Comparison of ENCODE assay signal across 28 mouse cellular contexts in genomic region chr11:100344269-100344668, GRCm38 (mm10). TPM values are rescaled to one million over a fixed set of nuclear protein-coding genes. Genes with fewer than 3 reads are reported as not detected.
DNase-seq lines count a peak whose midpoint lies in the region; ATAC-seq and TF ChIP-seq lines count a peak whose summit lies in the region.
"Had no signal": no experiment of that assay in that cellular context is flagged by ENCODE, and none has a peak within 500 bp of the region (broad histone marks: within the 10 kb centered on the region; RNA-seq: fewer than 3 reads in every experiment).

No protein-coding gene starts in this region.

- WGBS in liver, adult 2 months = 89% methylated on average over 10 of the region's 10 CpGs
- WGBS in liver, embryonic 11.5 days = 71% methylated on average over 10 of the region's 10 CpGs
- WGBS in small intestine, adult 2 months = 87% methylated on average over 10 of the region's 10 CpGs

- no peaks in the 10 kb centered on the region for H3K79me2 ChIP-seq in liver, adult 2 months (ENCODE audit: control insufficient read depth, insufficient read depth, low read length)

- H3K4me2 ChIP-seq in liver, embryonic 11.5 days = no peak overlapping the region
- H3K4me2 ChIP-seq: embryonic facial prominence, embryonic 15.5 days; heart, embryonic 11.5 days; heart, embryonic 15.5 days; hindbrain, embryonic 14.5 days had no signal

- no peaks in the 10 kb centered on the region for H3K9me3 ChIP-seq in liver, embryonic 11.5 days (ENCODE audit: control insufficient read depth, low read length)
- H3K9me3 ChIP-seq in ES-E14 (ENCODE audit: control insufficient read depth, insufficient read depth, low read depth, low read length) = no peaks in the 10 kb centered on the region
- H3K9me3 ChIP-seq: embryonic facial prominence, embryonic 15.5 days; forebrain, embryonic 10.5 days; heart, embryonic 15.5 days had no signal

- DNase-seq in liver, adult 2 months (ENCODE audit: extremely low read depth, low read depth, low spot score) = no peak
- no peak for DNase-seq in liver, embryonic 11.5 days (ENCODE audit: low spot score)
- DNase-seq in 416B (ENCODE audit: low read depth) (peak; percentile 43), ES-E14 (ENCODE audit: low read depth, low spot score) (no peak)
- DNase-seq in left cerebral cortex, postnatal 25 days (ENCODE audit: low spot score in 2 of 2) = no peak
- DNase-seq in layer of hippocampus, adult 18-20 months (ENCODE audit: low spot score in 2 of 2) = no peak
- DNase-seq: adrenal gland, postnatal 10 days; cerebellum, adult 11 months; cerebellum, adult 8-10 months; cerebellum, postnatal 14 days; embryo, embryonic 11 days; gastrocnemius, adult 2 months; gastrocnemius, postnatal 25 days; heart, adult 2 months; heart, postnatal 14 days had no signal

- H3K27me3 ChIP-seq in liver, adult 2 months (ENCODE audit: control insufficient read depth, insufficient read depth, low read length) = no peaks in the 10 kb centered on the region
- H3K27me3 ChIP-seq in liver, embryonic 11.5 days (replicated peaks; ENCODE audit: control insufficient read depth, insufficient read depth, low read length) = peaks cover 3% of the 10 kb centered on the region; the same call in 1 of the 2 replicates
- H3K27me3 ChIP-seq in small intestine, adult 2 months (ENCODE audit: control insufficient read depth, insufficient read depth, low read length) = no peaks in the 10 kb centered on the region; the same call in 1 of the 2 replicates
- H3K27me3 ChIP-seq: embryonic facial prominence, embryonic 15.5 days had no signal

- ATAC-seq in liver, embryonic 11.5 days (replicated peaks; ENCODE audit: low FRiP score) = no peak
- ATAC-seq: forebrain, embryonic 14.5 days had no signal

- TF ChIP-seq POLR2A in liver, adult 2 months (IDR thresholded peaks at IDR 0.05; ENCODE audit: extremely low read depth, insufficient read depth, low read length) = no peak
- TF ChIP-seq POLR2A in small intestine, adult 2 months (IDR thresholded peaks at IDR 0.05; ENCODE audit: low read depth, low read length) = no peak

- in situ Hi-C loops in ES-E14 (cut with MboI; ENCODE audit: low sequenced_read_pairs in 2 of 2, unreplicated experiment in 2 of 2) = no loop called here

- H3K36me3 ChIP-seq in liver, adult 2 months (ENCODE audit: control insufficient read depth, insufficient read depth, low read length) = no peaks in the 10 kb centered on the region
- H3K36me3 ChIP-seq in liver, embryonic 11.5 days (ENCODE audit: control insufficient read depth, insufficient read depth, low read length) = no peaks in the 10 kb centered on the region
- H3K36me3 ChIP-seq in ES-E14 (ENCODE audit: control insufficient read depth, insufficient read depth, low read length, poor library complexity, severe bottlenecking) = peaks cover 11% of the 10 kb centered on the region; the same call in 1 of the 2 replicates
- H3K36me3 ChIP-seq in small intestine, adult 2 months (ENCODE audit: control insufficient read depth, insufficient read depth, low read length) = no peaks in the 10 kb centered on the region
- H3K36me3 ChIP-seq: embryonic facial prominence, embryonic 15.5 days; heart, embryonic 15.5 days had no signal

- intact Hi-C loops in left cerebral cortex, postnatal 25 days (cut with DNase I) = no loop called here

- TF ChIP-seq CTCF in liver, adult 2 months (IDR thresholded peaks at IDR 0.05; ENCODE audit: low read depth, low read length) = no peak
- TF ChIP-seq CTCF in small intestine, adult 2 months (IDR thresholded peaks at IDR 0.05; ENCODE audit: extremely low read depth, insufficient read length, insufficient replicate concordance, low read depth, low read length) = no peak

- no peak overlapping the region for H3K4me3 ChIP-seq in liver, adult 2 months (ENCODE audit: insufficient read depth, low read depth, low read length)
- H3K4me3 ChIP-seq in liver, embryonic 11.5 days (ENCODE audit: low read depth, low read length) = no peak overlapping the region
- H3K4me3 ChIP-seq in ES-E14 (ENCODE audit: insufficient read depth in 1 of 2, low read depth in 1 of 2, low read length in 2 of 2, poor library complexity in 1 of 2, severe bottlenecking in 1 of 2) = no peak overlapping the region
- H3K4me3 ChIP-seq in small intestine, adult 2 months (ENCODE audit: low read depth, low read length) = no peak overlapping the region
- H3K4me3 ChIP-seq: embryonic facial prominence, embryonic 15.5 days; erythroblast, embryonic 14.5 days; forebrain, embryonic 10.5 days; gastrocnemius, adult 2 months; heart, adult 2 months; heart, embryonic 15.5 days had no signal

- no peak overlapping the region for H3K9ac ChIP-seq in liver, adult 2 months (ENCODE audit: low read depth, low read length)
- H3K9ac ChIP-seq in liver, embryonic 11.5 days (ENCODE audit: low read depth, low read length) = no peak overlapping the region
- H3K9ac ChIP-seq in ES-E14 (ENCODE audit: insufficient read depth, low read depth, low read length, poor library complexity, severe bottlenecking) = no peak overlapping the region
- H3K9ac ChIP-seq: embryonic facial prominence, embryonic 15.5 days; heart, embryonic 15.5 days; hindbrain, embryonic 14.5 days had no signal

- no peaks in the 10 kb centered on the region for H3K4me1 ChIP-seq in liver, adult 2 months (ENCODE audit: control insufficient read depth, insufficient read depth, low read length)
- H3K4me1 ChIP-seq in liver, embryonic 11.5 days (replicated peaks; ENCODE audit: control insufficient read depth, insufficient read depth, low read length) = no peaks in the 10 kb centered on the region
- H3K4me1 ChIP-seq in ES-E14 (ENCODE audit: control insufficient read depth in 2 of 2, insufficient read depth in 2 of 2, low read length in 2 of 2, poor library complexity in 1 of 2) = peaks cover 0 to 12% of the 10 kb centered on the region in 2 experiments; a peak in 1 of 4 replicates
- no peaks in the 10 kb centered on the region for H3K4me1 ChIP-seq in small intestine, adult 2 months (ENCODE audit: control insufficient read depth, insufficient read depth, insufficient read length, low read length)
- H3K4me1 ChIP-seq: heart, embryonic 15.5 days had no signal

- peak overlapping the region; percentile 59; the same call in 1 of the 2 replicates for H3K27ac ChIP-seq in liver, adult 2 months (replicated peaks; ENCODE audit: insufficient read depth, low read depth, low read length)
- no peak overlapping the region for H3K27ac ChIP-seq in liver, embryonic 11.5 days (ENCODE audit: low read depth, low read length)
- no peak overlapping the region for H3K27ac ChIP-seq in ES-E14 (ENCODE audit: insufficient read depth, low read depth, low read length, poor library complexity, severe bottlenecking)
- 0 out of 2 replicates have a peak overlapping the region, but pooled peaks have one; percentile 11 for H3K27ac ChIP-seq in small intestine, adult 2 months (ENCODE audit: insufficient read depth, low read depth, low read length)
- H3K27ac ChIP-seq: embryonic facial prominence, embryonic 15.5 days; forebrain, embryonic 10.5 days; gastrocnemius, adult 2 months; heart, adult 2 months; heart, embryonic 15.5 days; hindbrain, embryonic 14.5 days had no signal

TF ChIP-seq in ES-E14, 5 proteins besides CTCF, POLR2A, EP300 and RAD21:
- TF ChIP-seq HCFC1 (IDR thresholded peaks at IDR 0.05; ENCODE audit: borderline replicate concordance, insufficient read depth, low read length) (no peak), MAFK (IDR thresholded peaks at IDR 0.05; ENCODE audit: insufficient read depth, low read depth, low read length) (peak; percentile 50; the same call in 1 of the 2 replicates), ZC3H11A (IDR thresholded peaks at IDR 0.05; ENCODE audit: borderline replicate concordance, low read depth, low read length) (no peak), ZNF384 (IDR thresholded peaks at IDR 0.05; ENCODE audit: low read depth, low read length) (no peak), CHD2 (IDR thresholded peaks at IDR 0.05; ENCODE audit: low read depth, low read length) (no peak)

RNA-seq across cellular contexts. Expression of gene Gast, which starts 10.1 kb away (rescaled TPM):
- not detected in 2 replicates for total RNA-seq in liver, adult 2 months (2014; rRNA removed)
- not detected in 2 replicates for polyA plus RNA-seq in liver, adult 2 months (2012; rRNA removed)
- not detected in 2 replicates for polyA plus RNA-seq in liver, embryonic 11.5 days (2014; fragmentation: Nextera tagmentation; extraction: Ambion mirVana)
- 1.6 and 2.9 TPM in 2 replicates for total RNA-seq in ES-E14 (2012; rRNA removed)
- 0.38 and 336 TPM in 2 replicates for polyA plus RNA-seq in small intestine, adult 2 months (2012; rRNA removed)
- total RNA-seq in left cerebral cortex, postnatal 25 days (2021) = not detected
- total RNA-seq in layer of hippocampus, adult 18-20 months (2021) = not detected
- total RNA-seq: adrenal gland, postnatal 10 days; adrenal gland, postnatal 4 days; common myeloid progenitor, adult 5-6 weeks; gastrocnemius, adult 2 months; gastrocnemius, postnatal 25 days; heart, adult 2 months; heart, postnatal 14 days; hematopoietic stem cell, adult 5-6 weeks; MEL had no signal
- polyA plus RNA-seq: embryonic facial prominence, embryonic 11.5 days; forebrain, embryonic 10.5 days; heart, adult 2 months; heart, embryonic 11.5 days; heart, embryonic 15.5 days had no signal

RNA-seq across cellular contexts. Expression of gene Hap1, which starts 11.7 kb away (rescaled TPM):
- total RNA-seq in liver, adult 2 months (2014; rRNA removed) = 0.65 and 1.3 TPM in 2 replicates
- polyA plus RNA-seq in liver, adult 2 months (2012; rRNA removed) = 0.40 and 1.2 TPM in 2 replicates
- polyA plus RNA-seq in liver, embryonic 11.5 days (2014; fragmentation: Nextera tagmentation; extraction: Ambion mirVana) = 0.82 and 1.5 TPM in 2 replicates
- total RNA-seq in ES-E14 (2012; rRNA removed) = 21.4 and 34.2 TPM in 2 replicates
- polyA plus RNA-seq in small intestine, adult 2 months (2012; rRNA removed) = 2.7 and 4.6 TPM in 2 replicates
- 100 to 1,000 TPM; 136 to 160 TPM for total RNA-seq in left cerebral cortex, postnatal 25 days (2021)
- 100 to 1,000 TPM; 186 to 208 TPM for total RNA-seq in layer of hippocampus, adult 18-20 months (2021)
- total RNA-seq: common myeloid progenitor, adult 5-6 weeks; hematopoietic stem cell, adult 5-6 weeks had no signal

RNA-seq across cellular contexts. Expression of gene Eif1, which starts 24.6 kb away (rescaled TPM):
- total RNA-seq in liver, adult 2 months (2014; rRNA removed) = 145 and 210 TPM in 2 replicates
- 86.6 and 104 TPM in 2 replicates for polyA plus RNA-seq in liver, adult 2 months (2012; rRNA removed)
- 2,121 and 2,222 TPM in 2 replicates for polyA plus RNA-seq in liver, embryonic 11.5 days (2014; fragmentation: Nextera tagmentation; extraction: Ambion mirVana)
- 322 and 326 TPM in 2 replicates for total RNA-seq in ES-E14 (2012; rRNA removed)
- polyA plus RNA-seq in small intestine, adult 2 months (2012; rRNA removed) = 49.3 and 102 TPM in 2 replicates
- 100 to 1,000 TPM; 820 to 888 TPM for total RNA-seq in left cerebral cortex, postnatal 25 days (2021)
- total RNA-seq in layer of hippocampus, adult 18-20 months (2021) = 100 to 1,000 TPM; 739 to 776 TPM

RNA-seq across cellular contexts. Expression of gene Jup, which starts 53.3 kb away (rescaled TPM):
- total RNA-seq in liver, adult 2 months (2014; rRNA removed) = 18.3 and 27.5 TPM in 2 replicates
- 69.5 and 86.0 TPM in 2 replicates for polyA plus RNA-seq in liver, adult 2 months (2012; rRNA removed)
- polyA plus RNA-seq in liver, embryonic 11.5 days (2014; fragmentation: Nextera tagmentation; extraction: Ambion mirVana) = 38.8 and 41.6 TPM in 2 replicates
- 97.6 and 101 TPM in 2 replicates for total RNA-seq in ES-E14 (2012; rRNA removed)
- polyA plus RNA-seq in small intestine, adult 2 months (2012; rRNA removed) = 253 and 689 TPM in 2 replicates
- 10 to 100 TPM; 44.2 to 45.4 TPM for total RNA-seq in left cerebral cortex, postnatal 25 days (2021)
- total RNA-seq in layer of hippocampus, adult 18-20 months (2021) = 10 to 100 TPM; 31.0 to 35.6 TPM

Comparison
In these comparisons a context has a peak if more than half of its experiments do, and no peak if none do; other contexts are left out.
1. H3K27ac ChIP-seq: peak in liver, adult 2 months (single experiment) and small intestine, adult 2 months (single experiment); none in liver, embryonic 11.5 days (single experiment) and ES-E14 (single experiment).